In the genomic region with DNA sequence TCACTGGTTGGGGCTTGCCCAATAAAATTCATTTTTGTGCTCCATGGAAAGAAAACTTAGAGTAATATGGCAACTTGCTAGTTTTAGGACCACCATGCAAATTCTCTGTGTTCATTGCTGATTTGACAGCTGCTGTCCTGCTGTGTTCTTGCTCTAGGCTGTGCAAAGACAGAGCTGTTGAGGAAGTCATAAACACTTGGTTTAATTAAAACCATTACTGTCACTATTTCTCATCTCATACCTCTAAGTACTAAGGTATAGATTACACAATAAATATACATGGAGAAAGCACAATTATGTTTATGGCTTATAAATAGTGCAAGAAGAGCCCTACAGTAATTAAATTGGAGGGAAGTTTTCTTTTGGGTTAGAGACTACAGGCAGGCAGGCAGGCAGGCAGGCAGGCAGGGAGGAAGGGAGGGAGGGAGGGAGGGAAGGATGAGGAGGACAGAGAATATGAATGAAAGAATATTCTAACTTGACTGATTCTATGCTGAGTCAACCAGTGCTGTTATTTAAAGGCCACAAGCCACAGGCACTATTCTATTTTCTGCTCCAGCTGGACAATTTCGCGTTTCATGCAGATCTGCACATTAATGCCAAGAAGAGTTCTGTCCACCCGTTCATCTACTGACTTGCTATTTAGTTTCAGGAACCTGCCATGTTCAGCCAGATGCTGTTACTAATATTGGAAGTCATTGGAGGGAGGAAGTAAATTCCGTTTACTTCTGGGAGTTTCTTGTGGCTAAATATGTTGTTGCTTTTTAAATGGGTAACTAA, we compare ENCODE assay signal across 16 mouse cellular contexts.
DNase-seq lines count a peak whose midpoint lies in the region; ATAC-seq and TF ChIP-seq lines count a peak whose summit lies in the region.
"Had no signal": no experiment of that assay in that cellular context is flagged by ENCODE, and none has a peak within 500 bp of the region (broad histone marks: within the 10 kb centered on the region; RNA-seq: fewer than 3 reads in every experiment).

No protein-coding gene starts in this region.

- no peak overlapping the region for H3K9ac ChIP-seq in neural tube, embryonic 11.5 days (ENCODE audit: low read length)
- H3K9ac ChIP-seq in neural tube, embryonic 14.5 days (replicated peaks; ENCODE audit: low read depth, low read length), result no peak overlapping the region
- H3K9ac ChIP-seq: midbrain, embryonic 13.5 days had no signal

- ATAC-seq in neural tube, embryonic 11.5 days (ENCODE audit: insufficient read depth, low FRiP score, low TSS enrichment), result 0 out of 2 replicates have a peak, but pooled peaks have one; percentile 29
- peak; percentile 74; the same call in 1 of the 2 replicates for ATAC-seq in neural tube, embryonic 14.5 days (ENCODE audit: low read depth)
- ATAC-seq in megakaryocyte, adult 5-6 weeks (ENCODE audit: poor library complexity, severe bottlenecking), result no peak
- ATAC-seq: forebrain, embryonic 14.5 days; midbrain, embryonic 13.5 days had no signal

- H3K4me1 ChIP-seq in neural tube, embryonic 11.5 days (ENCODE audit: control insufficient read depth, insufficient read depth, low read length), result peaks cover 2% of the 10 kb centered on the region; the same call in 1 of the 2 replicates
- no peaks in the 10 kb centered on the region for H3K4me1 ChIP-seq in neural tube, embryonic 14.5 days (ENCODE audit: control insufficient read depth, insufficient read depth, low read length)
- H3K4me1 ChIP-seq: midbrain, embryonic 13.5 days had no signal

- no peak for TF ChIP-seq CTCF in left cerebral cortex, adult 2 months (IDR thresholded peaks at IDR 0.05)

- WGBS in neural tube, embryonic 11.5 days, result 66% methylated on average over 4 of the region's 4 CpGs
- WGBS in neural tube, embryonic 14.5 days, result 51% methylated on average over 4 of the region's 4 CpGs

- no peak overlapping the region for H3K27ac ChIP-seq in neural tube, embryonic 11.5 days (ENCODE audit: low read depth, low read length)
- H3K27ac ChIP-seq in left cerebral cortex, adult 2 months, result no peak overlapping the region
- no peak overlapping the region for H3K27ac ChIP-seq in neural tube, embryonic 14.5 days (ENCODE audit: low read depth, low read length)
- H3K27ac ChIP-seq: midbrain, embryonic 13.5 days had no signal

- intact Hi-C loops in left cerebral cortex, adult 2 months (cut with DNase I), result no loop called here

- H3K27me3 ChIP-seq in neural tube, embryonic 11.5 days (ENCODE audit: control insufficient read depth, insufficient read depth, low read length), result no peaks in the 10 kb centered on the region
- H3K27me3 ChIP-seq in neural tube, embryonic 14.5 days (ENCODE audit: control insufficient read depth, insufficient read depth, low read length), result no peaks in the 10 kb centered on the region
- H3K27me3 ChIP-seq: midbrain, embryonic 13.5 days had no signal

- H3K4me2 ChIP-seq in neural tube, embryonic 11.5 days (ENCODE audit: low read depth), result no peak overlapping the region
- H3K4me2 ChIP-seq in neural tube, embryonic 14.5 days (ENCODE audit: low read depth, low read length), result no peak overlapping the region
- H3K4me2 ChIP-seq: midbrain, embryonic 13.5 days had no signal

- H3K4me3 ChIP-seq in neural tube, embryonic 11.5 days (ENCODE audit: low read depth, low read length), result no peak overlapping the region
- no peak overlapping the region for H3K4me3 ChIP-seq in left cerebral cortex, adult 2 months
- no peak overlapping the region for H3K4me3 ChIP-seq in neural tube, embryonic 14.5 days (ENCODE audit: low read depth, low read length)
- H3K4me3 ChIP-seq: midbrain, embryonic 13.5 days had no signal

- H3K9me3 ChIP-seq in neural tube, embryonic 11.5 days (ENCODE audit: control insufficient read depth, low read length), result no peaks in the 10 kb centered on the region
- H3K9me3 ChIP-seq in neural tube, embryonic 14.5 days (ENCODE audit: control insufficient read depth, low read length), result no peaks in the 10 kb centered on the region

- H3K36me3 ChIP-seq in neural tube, embryonic 11.5 days (ENCODE audit: control insufficient read depth, insufficient read depth, low read length), result no peaks in the 10 kb centered on the region
- no peaks in the 10 kb centered on the region for H3K36me3 ChIP-seq in neural tube, embryonic 14.5 days (ENCODE audit: control insufficient read depth, insufficient read depth, low read length)
- H3K36me3 ChIP-seq: midbrain, embryonic 13.5 days had no signal

- DNase-seq in frontal cortex, postnatal 36 days (ENCODE audit: low spot score in 2 of 2), result peak; percentile 8 to 45
- DNase-seq in frontal cortex, postnatal 10 days (ENCODE audit: low spot score in 2 of 2), result no peak
- no peak for DNase-seq in neural tube, embryonic 11.5 days (ENCODE audit: low spot score)
- no peak for DNase-seq in neural tube, embryonic 10.5 days (ENCODE audit: extremely low spot score, low spot score)
- DNase-seq in left cerebral cortex, adult 2 months (ENCODE audit: extremely low spot score in 1 of 2, low spot score in 2 of 2), result peak; percentile 7 to 13
- no peak for DNase-seq in urinary bladder, postnatal 10 days (ENCODE audit: low spot score)
- DNase-seq: cerebellum, adult 18-20 months; kidney, adult 2 months; liver; lung, adult 18-20 months; lung, postnatal 4 days; thymus, adult 18-20 months had no signal

Comparison
In these comparisons a context has a peak if more than half of its experiments do, and no peak if none do; other contexts are left out.
1. DNase-seq: peak in frontal cortex, postnatal 36 days (2 of 2) and left cerebral cortex, adult 2 months (2 of 2); none in frontal cortex, postnatal 10 days (0 of 2), neural tube, embryonic 11.5 days (single experiment), neural tube, embryonic 10.5 days (single experiment) and urinary bladder, postnatal 10 days (single experiment).